Mouse (Mus musculus) adrenal gland, adult 2 months (tissue): ENCODE results near the gene Taf13. TPM values are rescaled to one million over a fixed set of nuclear protein-coding genes. Genes with fewer than 3 reads are reported as not detected.
"Not testable (repeated sequence)": the region's sequence is repeated elsewhere in the genome, so short reads cannot be mapped to it uniquely, and the experiment has no call there.

Experiments used
- DNase-seq: peaks from one replicate; pipeline ENCODE4 v3.0.0; 2021
- long read RNA-seq: library from polyadenylated mRNA; stranded (forward); transcript quantifications from one replicate; pipeline ENCODE4 v2.0.0, GENCODE M21; 2021
- polyA plus RNA-seq: library from polyadenylated mRNA; depleted of rRNA; stranded (reverse); fragments of >200 nt; gene quantifications from 2 replicates; pipeline ENCODE4 v1.2.3, GENCODE M21; 2012; rRNA removed
- total RNA-seq, 2 experiments: library from RNA; stranded (reverse); gene quantifications; 2 replicates each; pipeline ENCODE4 v1.2.3; 2021

Taf13 gene
- total RNA-seq (10 to 100 TPM; 28.7 to 30.3 TPM), polyA plus RNA-seq (0.78 and 0.98 TPM in 2 replicates)
- long read RNA-seq, transcript Taf13-204 (4 exons, 2,443 nt), result major isoform, 15 of 17 reads
- long read RNA-seq, partial matches to known transcripts, result 2 of 17 reads
- long read RNA-seq, other reads (novel, unspliced or antisense), result 0 of 17 reads

DNA sequence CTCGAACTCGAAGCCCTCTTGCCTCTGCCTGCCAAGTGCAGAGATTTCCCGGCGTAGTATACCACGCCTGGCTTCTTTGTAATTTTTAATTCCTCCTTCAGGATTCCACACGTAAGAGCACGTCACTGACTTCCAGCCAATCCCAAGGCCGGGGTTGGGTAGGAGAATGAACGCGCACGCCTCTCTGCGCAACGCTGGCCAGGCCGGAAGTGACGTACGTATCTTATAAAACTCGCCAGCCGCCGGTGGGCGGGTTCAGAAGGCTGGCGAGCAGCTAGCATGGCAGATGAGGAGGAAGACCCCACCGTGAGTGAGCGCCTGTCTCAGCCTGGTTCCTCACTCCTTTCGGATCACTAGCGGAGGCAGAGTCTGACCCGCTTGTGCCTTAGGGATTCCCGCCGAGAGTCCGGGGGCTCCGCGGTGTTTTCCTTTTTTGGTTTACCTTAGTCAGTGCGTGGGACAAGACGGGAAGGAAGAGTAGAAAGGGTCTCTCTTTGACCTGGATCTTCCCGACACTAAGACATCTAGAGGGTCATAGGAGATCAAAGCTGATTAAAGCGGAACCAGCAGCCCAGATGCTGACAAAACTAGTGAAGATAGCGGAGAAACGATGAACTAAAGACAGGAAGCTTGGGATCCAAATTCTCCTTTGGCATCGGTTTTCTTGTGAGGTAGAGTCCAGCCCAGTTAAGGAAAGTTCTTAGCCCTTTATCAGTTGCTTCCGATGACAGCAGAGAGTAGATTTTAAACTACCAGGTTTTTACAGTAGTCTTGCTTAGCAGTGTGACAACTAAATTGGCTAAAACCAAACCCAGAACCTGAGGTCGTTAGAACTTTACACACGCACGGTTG lies at the start of gene Taf13:
Taf13 (plus strand) TSS at position 256 of the 852 bp plus-strand sequence.
- DNase-seq, result peak; percentile 97

- no peak for DNase-seq
These were observed 48.1 kb upstream of the Taf13 start for GRCm38 (mm10) chr3:108523415-108523814.

GRCm38 (mm10) chr3:108528489-108528888 lies 43.0 kb upstream of the Taf13 start:
- no peak for DNase-seq

DNA sequence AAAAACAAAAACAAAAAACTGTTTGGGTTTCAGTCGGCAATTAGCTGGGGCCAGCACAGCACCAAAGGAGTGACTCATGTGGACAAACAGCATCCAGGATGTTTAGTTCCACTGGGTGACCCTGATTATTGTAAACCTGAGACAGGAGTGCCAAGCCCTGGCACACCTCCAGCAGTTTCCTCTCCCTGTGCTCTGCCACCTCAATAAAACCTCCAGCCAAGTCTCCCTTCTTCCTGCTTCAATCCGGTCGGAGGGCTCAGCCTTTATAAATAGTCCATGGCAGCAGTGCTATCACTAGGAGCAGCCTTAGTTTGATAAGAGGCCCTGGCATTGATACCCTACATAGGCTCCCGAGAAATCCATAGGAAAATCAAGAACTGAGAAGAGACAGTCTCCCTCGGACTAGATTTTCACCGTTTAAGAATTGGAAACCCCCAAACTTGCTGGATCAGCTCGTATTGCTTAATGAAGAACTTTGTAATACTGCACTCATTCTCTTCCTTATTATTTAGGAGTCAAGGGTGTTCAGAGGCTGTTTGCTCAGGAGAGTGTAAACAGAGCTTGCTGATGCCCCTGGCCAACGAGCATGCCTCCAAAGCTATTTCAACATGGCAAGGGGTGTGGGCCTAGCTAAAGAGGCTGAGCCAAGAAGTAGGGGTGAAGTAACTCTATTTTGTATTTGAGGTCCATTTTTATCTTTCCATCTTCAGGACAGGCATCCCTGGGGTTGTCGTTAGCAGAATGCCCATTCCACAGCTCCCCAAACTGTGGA lies 38.2 kb upstream of the Taf13 start:
- peak; percentile 38 for DNase-seq

- DNase-seq, result peak; percentile 56
These were observed 37.5 kb upstream of the Taf13 start, which contains the start of gene 1700013F07Rik for GRCm38 (mm10) chr3:108533951-108534350. Gene 1700013F07Rik (plus strand): TSS chr3:108534150.

GRCm38 (mm10) chr3:108535896-108536516 lies 35.5 kb upstream of the Taf13 start:
- DNase-seq, result peak; percentile 9

GRCm38 (mm10) chr3:108536517-108537260 lies 34.8 kb upstream of the Taf13 start, which contains the start of gene 5330417C22Rik:
Gene 5330417C22Rik (minus strand): TSS chr3:108536536.
- DNase-seq, result peak; percentile 42

GRCm38 (mm10) chr3:108537303-108537702 lies 34.2 kb upstream of the Taf13 start:
- DNase-seq, result peak; percentile 88

GRCm38 (mm10) chr3:108542299-108542698 lies 29.2 kb upstream of the Taf13 start:
- DNase-seq, result no peak

DNA sequence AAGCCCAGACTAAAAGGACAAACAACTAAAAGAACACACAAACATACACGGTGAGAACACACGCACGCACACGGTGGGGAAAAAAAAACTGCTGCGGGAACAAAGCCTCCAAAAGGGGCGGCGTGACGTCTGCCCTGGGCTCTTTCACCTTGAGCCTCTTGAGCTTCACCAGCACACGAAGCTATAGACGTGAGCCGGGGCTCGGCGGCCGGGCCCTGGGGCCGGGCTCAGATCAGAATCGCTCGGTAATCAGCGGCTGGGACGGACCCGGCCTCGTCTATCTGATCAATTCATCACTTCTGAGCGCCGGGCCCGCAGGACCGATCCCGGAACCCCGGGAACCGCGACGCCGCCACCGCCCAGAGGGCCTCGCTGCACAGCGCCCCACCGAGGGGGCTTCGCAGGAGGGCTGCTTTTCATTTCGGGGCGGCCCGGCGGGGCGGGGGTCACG lies 17.4 kb upstream of the Taf13 start:
- DNase-seq, result no peak

DNA sequence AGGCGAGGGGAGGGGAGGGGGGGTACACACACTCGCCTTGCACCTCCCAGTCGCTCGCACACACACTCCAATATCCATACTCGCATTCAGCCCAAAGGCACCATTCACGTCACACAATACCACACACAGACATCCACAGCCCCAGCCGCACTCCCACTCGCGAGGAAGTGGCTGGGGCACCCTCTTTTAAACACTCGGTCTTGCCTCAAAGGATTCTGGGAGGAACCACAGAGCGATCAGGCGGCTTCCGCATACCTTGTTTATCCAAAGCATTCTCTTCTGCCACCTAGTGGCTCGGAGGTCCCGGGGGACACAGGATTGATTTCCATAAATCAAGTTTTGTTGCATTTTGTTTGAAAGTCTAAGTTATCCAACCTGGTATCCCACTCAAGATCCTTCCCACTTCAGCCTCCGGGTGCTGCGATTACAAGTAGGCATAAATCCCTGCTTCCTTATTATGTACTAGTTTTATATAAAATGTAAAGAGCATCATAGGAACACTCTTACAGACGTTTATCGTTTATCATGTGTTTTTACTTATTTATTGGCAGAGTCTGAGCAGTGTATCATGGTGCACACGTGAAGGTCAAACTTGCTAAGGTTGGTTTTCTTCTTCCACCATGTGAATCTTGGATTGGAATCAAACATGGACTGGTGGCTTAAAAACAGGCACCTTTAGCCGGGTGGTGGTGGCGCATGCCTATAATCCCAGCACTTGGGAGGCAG lies 16.7 kb upstream of the Taf13 start:
- DNase-seq, result peak; percentile 93

DNA sequence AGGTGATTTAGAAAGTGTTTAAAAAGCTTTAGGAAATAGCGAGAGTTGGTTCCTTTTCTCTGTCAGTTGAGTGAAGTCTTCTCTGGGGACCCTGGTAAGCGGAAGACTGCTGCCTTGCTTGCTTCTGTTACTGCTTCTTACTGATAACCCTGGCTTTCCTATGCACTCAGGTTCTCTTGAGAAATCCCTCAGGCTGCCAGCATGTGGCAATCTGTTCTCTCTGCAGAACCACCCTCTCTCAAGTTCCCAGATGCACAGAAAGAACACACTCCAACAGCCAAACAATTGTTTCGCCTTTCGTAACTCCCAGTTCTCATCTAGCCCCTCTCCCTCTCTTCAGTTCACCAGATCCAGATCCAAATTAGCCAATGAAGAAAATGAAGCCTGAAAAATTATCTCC lies 13.6 kb upstream of the Taf13 start:
- no peak for DNase-seq

DNA sequence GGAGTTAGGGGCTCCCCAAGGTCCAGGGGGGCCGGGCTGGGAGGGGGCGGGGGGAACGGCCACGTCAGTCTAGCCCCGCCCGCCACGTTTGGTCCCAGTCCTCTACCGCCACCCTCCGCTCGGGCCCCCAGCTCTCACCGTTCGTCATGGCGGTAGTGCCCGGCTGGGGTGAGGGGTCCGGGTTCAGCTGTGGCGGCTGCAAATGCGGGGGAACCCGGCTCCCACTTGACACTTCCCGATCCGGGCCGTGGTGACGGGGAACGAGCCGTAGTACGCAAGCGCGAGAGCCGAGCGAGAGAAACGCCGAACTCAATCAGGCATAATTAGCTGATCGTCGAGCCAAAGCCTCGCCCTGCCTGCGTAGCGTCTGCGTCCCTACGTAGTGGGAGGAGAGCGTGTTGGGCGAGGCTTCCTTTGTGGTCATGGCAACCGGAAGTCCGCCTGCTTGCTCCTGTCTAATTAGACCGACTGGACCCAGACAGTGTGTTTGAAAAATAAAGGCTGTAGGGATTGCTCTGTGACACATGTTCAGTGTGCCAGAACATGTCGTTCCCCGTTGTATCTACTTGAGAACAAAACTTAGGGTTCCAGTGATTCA lies 9.3 kb upstream of the Taf13 start, which contains the start of gene Tmem167b:
Tmem167b (minus strand) TSS at position 334 of the 598 bp plus-strand sequence.
- peak; percentile 97 for DNase-seq

DNA sequence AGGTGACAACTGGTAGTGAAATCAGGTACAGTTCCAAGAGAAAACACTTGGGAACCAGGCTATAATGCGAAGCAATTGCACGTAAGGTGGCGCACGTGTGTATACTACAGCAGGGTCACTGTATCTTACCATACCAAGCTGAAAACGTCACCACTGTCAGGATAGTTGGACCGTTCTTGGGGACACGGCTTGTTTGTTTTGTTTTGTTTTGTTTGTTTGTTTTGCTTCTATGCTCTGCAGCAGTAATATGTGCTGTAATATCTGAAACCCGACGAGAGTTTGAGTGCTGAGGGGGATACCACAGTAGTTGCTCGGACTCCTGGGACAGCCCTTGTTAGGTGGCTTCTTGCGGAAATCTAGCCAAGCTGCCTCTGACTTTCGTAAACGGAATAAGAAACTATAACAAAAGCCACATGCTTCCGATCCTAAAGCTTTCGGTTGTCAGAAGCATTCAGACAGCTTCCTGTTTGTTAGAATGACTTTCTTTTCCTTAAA lies 8.7 kb upstream of the Taf13 start:
- DNase-seq, result no peak

- peak; percentile 85 for DNase-seq
These were observed 8.2 kb upstream of the Taf13 start for GRCm38 (mm10) chr3:108563309-108563708.

- no peak for DNase-seq
These were observed 3.3 kb upstream of the Taf13 start for GRCm38 (mm10) chr3:108567990-108568877.

DNA sequence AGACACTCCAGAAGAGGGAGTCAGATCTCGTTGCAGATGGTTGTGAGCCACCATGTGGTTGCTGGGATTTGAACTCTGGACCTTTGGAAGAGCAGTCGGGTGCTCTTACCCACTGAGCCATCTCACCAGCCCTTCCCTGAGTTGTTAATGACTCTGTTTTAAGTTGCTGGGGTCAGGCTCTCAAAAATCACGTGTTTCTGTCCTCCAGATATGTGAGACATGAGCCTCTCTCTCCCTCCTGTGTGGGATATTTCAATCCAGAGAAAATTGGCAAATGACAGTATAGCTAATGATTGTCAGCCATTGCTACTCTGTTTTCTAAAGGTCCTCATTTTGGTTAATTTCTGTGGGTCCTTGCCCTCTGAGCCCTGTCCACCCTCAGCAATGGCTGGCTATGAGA lies 1.9 kb upstream of the Taf13 start:
- DNase-seq, result not testable (repeated sequence)

DNA sequence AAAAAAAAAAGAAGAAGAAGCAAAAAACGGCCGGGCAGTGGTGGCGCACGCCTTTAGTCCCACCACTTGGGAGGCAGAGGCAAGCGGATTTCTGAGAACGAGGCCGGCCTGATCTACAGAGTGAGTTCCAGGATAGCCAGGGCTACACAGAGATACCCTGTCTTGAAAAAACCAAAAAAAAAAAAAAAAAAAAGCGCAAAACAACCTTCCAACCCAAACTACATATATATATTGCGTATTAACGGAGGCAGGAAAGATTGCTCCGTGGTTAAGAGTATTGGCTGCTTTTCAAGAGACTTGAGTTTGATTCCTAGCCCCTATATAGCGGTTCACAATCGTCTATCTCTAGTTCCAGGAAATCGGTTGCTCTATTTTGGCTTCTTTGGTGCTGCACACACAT lies 685 bp upstream of the Taf13 start:
- DNase-seq, result no peak
